Mouse (Mus musculus) testis, adult 2 months (tissue): ENCODE data around the gene Paqr7.

Experiments
- CTCF ChIP-seq: fragments of 200-500 bp; IDR thresholded peaks from 2 replicates; pipeline ENCODE4 v1.5.1; 2012; ENCODE audit warnings: low read depth, mild to moderate bottlenecking, inconsistent platforms, low read length, moderate library complexity; ENCODE audit not compliant: control insufficient read depth, insufficient read depth, insufficient replicate concordance
- POLR2A ChIP-seq: fragments of 200-500 bp; IDR thresholded peaks from 2 replicates; pipeline ENCODE4 v1.6.1; 2012; ENCODE audit warnings: low read depth, mild to moderate bottlenecking, inconsistent platforms, low read length, moderate library complexity; ENCODE audit not compliant: control insufficient read depth

DNA sequence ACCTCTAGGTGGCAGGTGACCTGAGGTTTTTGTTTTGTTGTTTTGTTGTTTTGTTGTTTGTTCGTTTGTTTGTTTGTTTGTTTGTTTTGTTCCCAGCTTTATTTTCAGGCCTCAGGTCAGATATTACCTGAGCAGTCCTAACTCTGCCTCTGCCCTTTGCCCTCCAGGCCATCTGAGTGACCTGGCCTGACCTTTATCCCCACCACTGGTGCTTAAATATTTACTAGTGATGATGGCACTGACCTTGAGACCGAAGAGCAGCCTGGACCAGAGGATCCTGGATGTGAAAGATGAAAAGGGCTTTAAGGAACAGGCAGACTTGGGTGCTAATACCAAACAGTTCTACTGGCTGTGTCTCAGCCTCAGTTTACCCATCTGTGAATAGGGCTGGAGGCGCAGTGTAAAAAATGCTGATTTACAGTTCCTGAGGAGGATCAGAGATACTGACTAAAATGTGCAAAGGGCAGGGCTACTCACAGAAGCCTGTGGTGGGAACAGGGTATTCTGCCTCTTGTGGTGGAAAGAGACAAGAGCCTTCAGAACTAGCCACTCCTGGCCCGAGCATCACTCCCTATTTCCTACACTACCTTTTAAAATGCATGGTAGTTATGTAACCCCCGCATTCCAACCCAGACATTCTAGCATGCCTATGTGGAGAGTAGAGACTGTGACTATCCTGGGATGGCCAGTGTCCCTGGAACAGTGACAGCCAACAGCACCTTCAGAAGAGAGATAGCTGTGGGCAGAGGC is 11.2 kb upstream of the Paqr7 start:
- TF ChIP-seq CTCF = no peak
- TF ChIP-seq POLR2A = no peak
